Mouse (Mus musculus) MEL-GATA-1-ER (cell line): Measurements from ENCODE around the gene Hoxa10.

Experiments used
- DNase-seq: peaks from one replicate; pipeline ENCODE4 v3.0.0-alpha.2; 2012; ENCODE audit warnings: low read depth; ENCODE audit errors: extremely low read depth

Gene Hoxa10

GRCm38 (mm10) chr6:52185222-52185621 lies 55.4 kb downstream of the Hoxa10 start:
- no peak for DNase-seq

- no peak for DNase-seq
Observed at GRCm38 (mm10) chr6:52184668-52185067, 56.0 kb downstream of the Hoxa10 start.

GRCm38 (mm10) chr6:52183311-52184080 lies 57.2 kb downstream of the Hoxa10 start:
- no peak for DNase-seq

- DNase-seq = no peak
Observed at GRCm38 (mm10) chr6:52182793-52183192, 57.9 kb downstream of the Hoxa10 start.

- DNase-seq = no peak
Observed at GRCm38 (mm10) chr6:52182030-52182429, 58.6 kb downstream of the Hoxa10 start.
